Mouse (Mus musculus) hindbrain, embryonic 10.5 days (tissue): Measurements from ENCODE around the gene Runx2. TPM values are rescaled to one million over a fixed set of nuclear protein-coding genes. Genes with fewer than 3 reads are reported as not detected.

ENCODE experiments used
- DNase-seq: peaks from one replicate; pipeline ENCODE4 v3.0.0-alpha.2; 2017; ENCODE audit warnings: low spot score
- H3K27ac ChIP-seq: fragments of 300-500 bp; sonication (generic); 2 replicates; pipeline ENCODE4 v1.5.1; 2016; ENCODE audit warnings: mild to moderate bottlenecking, moderate library complexity
- H3K27me3 ChIP-seq: fragments of 300-500 bp; sonication (generic); 2 replicates; pipeline ENCODE4 v1.6.1; 2016; ENCODE audit warnings: mild to moderate bottlenecking; ENCODE audit not compliant: poor library complexity, insufficient read depth, severe bottlenecking
- H3K36me3 ChIP-seq: fragments of 300-500 bp; sonication (generic); 2 replicates; pipeline ENCODE4 v1.6.1; 2016; ENCODE audit warnings: mild to moderate bottlenecking, moderate library complexity
- H3K4me1 ChIP-seq: fragments of 300-500 bp; sonication (generic); replicated peaks from 2 replicates; pipeline ENCODE4 v1.6.1; 2016; ENCODE audit warnings: mild to moderate bottlenecking
- H3K4me3 ChIP-seq: fragments of 300-500 bp; sonication (generic); 2 replicates; pipeline ENCODE4 v1.5.1; 2016; ENCODE audit warnings: mild to moderate bottlenecking, moderate library complexity
- H3K9me3 ChIP-seq: fragments of 300-500 bp; sonication (generic); 2 replicates; pipeline ENCODE4 v1.6.1; 2016; ENCODE audit warnings: mild to moderate bottlenecking, moderate library complexity
- WGBS: fragments of 180-500 bp; shearing (Covaris S2); methylation state at CpG from one replicate; pipeline ENCODE4 v1.1.7; 2016; 5-methylcytosine and 5-hydroxymethylcytosine counted together
- polyA plus RNA-seq: library from polyadenylated mRNA; unstranded; fragments of >200 nt; fragmentation: Nextera tagmentation; extraction: Ambion mirVana; gene quantifications from 2 replicates; pipeline ENCODE4 v1.2.1, GENCODE M21; 2016

The Runx2 gene
- polyA plus RNA-seq, 1 experiment from 2014 or later: 0.52 TPM

DNA sequence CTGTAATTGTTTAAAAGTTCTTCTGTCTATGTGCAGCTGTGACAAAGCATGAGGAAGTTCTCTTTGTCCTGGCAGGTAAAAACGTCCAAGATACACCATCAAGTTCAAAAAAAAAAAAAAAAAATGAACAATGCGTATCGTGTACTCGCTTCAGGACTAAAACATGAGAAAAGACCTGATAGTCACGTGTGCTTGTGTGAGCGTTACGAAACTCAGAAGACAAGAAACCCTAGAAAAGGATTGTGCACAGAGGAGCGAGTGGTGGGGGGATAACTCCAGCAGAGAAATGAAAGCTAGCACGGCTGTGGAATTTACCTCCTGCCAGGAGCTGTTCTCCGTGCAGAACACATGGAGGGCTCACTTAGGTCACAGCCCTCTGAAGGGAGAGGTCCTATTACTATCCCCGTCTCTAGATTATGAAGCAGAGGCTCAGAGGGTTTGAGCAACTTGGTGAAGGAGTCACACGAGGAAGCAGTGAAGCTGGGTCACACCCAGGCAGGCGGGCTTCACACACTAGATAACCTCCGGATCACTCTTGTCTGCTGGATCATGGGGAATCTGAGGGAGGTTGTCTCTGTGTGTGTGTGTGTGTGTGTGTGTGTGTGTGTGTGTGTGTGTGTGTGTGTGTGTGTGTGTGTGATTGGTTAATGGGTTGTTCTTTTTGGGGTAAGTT is 269.3 kb downstream of the Runx2 start:
- H3K4me3 ChIP-seq: no peak overlapping the region
- no peak overlapping the region for H3K27ac ChIP-seq
- 46% methylated on average over 14 of the region's 14 CpGs for WGBS
- H3K36me3 ChIP-seq: no peaks in the 10 kb centered on the region
- no peak for DNase-seq
- H3K4me1 ChIP-seq: peaks cover 5% of the 10 kb centered on the region; the same call in 1 of the 2 replicates
- H3K9me3 ChIP-seq: no peaks in the 10 kb centered on the region
- H3K27me3 ChIP-seq: no peaks in the 10 kb centered on the region

DNA sequence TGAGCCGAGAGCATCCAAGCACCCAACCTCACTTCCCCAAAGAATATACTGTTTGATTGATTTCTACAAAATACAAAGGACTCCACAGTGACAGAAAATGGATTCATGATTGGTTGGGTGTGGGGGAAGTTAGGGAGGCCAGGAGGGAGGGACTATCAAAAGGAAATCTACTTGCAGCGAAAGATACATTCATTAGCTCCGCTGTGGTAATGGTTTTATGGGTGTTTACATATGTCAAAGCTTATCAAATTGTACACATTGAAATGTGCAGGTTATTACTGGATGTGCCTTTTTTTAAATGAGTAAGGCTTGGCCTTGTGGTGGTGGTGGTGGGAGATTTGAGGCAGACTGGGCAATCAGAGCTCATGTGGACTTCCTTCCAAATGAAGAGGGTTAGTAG is 271.9 kb downstream of the Runx2 start:
- no peak overlapping the region for H3K27ac ChIP-seq
- H3K27me3 ChIP-seq: no peaks in the 10 kb centered on the region
- H3K36me3 ChIP-seq: no peaks in the 10 kb centered on the region
- 93% methylated on average over 3 of the region's 3 CpGs for WGBS
- H3K4me3 ChIP-seq: no peak overlapping the region
- H3K4me1 ChIP-seq: peaks cover 6% of the 10 kb centered on the region; the same call in 1 of the 2 replicates
- DNase-seq: no peak
- H3K9me3 ChIP-seq: no peaks in the 10 kb centered on the region

DNA sequence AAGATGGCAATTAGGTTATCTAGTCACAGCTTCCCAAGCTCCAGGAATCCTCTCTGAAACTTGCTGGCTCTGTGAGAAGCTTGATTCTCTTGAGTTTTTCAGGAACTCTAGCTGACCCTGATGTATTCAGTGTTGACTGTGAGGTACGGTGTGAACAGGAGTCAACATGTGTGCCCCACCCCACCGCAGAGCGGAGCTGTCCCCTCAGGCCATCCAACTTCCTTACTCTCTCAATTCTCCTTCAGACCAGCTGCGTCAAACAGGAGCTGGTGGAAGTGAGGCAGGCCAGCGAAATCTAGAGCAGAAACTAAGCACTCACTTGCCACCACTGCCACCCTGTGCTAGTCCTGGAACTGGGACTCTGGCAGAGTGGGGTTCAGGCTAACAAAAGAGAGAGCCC is 273.9 kb downstream of the Runx2 start:
- Histone ChIP-seq H3K27me3 (no peaks in the 10 kb centered on the region), H3K4me3 (no peak overlapping the region), H3K27ac (no peak overlapping the region), H3K4me1 (peaks cover 5% of the 10 kb centered on the region; the same call in 1 of the 2 replicates), H3K36me3 (no peaks in the 10 kb centered on the region), H3K9me3 (no peaks in the 10 kb centered on the region)
- DNase-seq: no peak
- 60% methylated on average over 5 of the region's 5 CpGs for WGBS

DNA sequence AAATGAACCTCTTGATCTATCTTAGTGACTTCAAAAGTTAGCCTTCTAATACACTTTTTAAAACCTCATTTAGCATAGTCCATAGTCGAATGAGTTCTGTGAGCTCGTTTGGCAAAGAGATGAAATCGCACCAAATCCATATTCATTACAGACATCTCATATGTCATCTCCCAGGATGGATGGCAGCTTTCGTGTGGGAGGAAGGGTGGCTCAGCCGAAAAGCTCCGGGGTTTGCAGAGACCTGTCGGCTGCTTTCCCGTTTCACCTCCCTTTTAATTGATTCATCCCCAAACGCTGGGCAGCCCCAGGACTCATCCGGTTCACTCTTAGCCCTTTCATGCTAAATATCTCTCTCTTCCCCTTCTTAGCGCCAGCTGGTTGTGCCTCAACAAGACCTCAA is 275.7 kb downstream of the Runx2 start:
- no peak overlapping the region for H3K4me3 ChIP-seq
- no peak for DNase-seq
- H3K27ac ChIP-seq: no peak overlapping the region
- WGBS: 79% methylated on average over 11 of the region's 11 CpGs
- no peaks in the 10 kb centered on the region for H3K27me3 ChIP-seq
- no peaks in the 10 kb centered on the region for H3K9me3 ChIP-seq
- 0 out of 2 replicates have a peak, but pooled peaks cover 5% of the 10 kb centered on the region for H3K4me1 ChIP-seq
- no peaks in the 10 kb centered on the region for H3K36me3 ChIP-seq

DNA sequence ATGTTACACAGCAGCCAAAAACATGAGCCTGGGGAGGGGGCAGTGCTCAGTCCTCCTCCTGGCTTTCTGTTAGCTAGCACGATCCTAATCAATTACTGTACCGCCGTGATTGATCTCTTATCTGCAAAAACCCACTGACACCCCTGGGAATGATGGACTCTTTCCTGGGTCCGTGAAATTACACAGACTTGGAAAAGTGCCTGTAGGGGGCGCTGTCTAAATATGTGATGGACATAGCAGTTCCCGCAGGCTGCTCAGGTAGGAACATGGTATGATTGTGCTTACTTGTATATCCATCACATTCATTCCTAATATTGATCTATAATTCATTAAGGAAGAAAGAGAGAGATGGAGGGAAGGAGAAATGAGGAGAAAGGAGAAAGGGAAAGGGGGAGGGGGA is 284.6 kb downstream of the Runx2 start:
- DNase-seq: no peak
- Histone ChIP-seq H3K27ac (no peak overlapping the region), H3K36me3 (no peaks in the 10 kb centered on the region), H3K4me3 (no peak overlapping the region), H3K4me1 (no peaks in the 10 kb centered on the region), H3K9me3 (no peaks in the 10 kb centered on the region), H3K27me3 (no peaks in the 10 kb centered on the region)
- WGBS: 80% methylated on average over 6 of the region's 6 CpGs

DNA sequence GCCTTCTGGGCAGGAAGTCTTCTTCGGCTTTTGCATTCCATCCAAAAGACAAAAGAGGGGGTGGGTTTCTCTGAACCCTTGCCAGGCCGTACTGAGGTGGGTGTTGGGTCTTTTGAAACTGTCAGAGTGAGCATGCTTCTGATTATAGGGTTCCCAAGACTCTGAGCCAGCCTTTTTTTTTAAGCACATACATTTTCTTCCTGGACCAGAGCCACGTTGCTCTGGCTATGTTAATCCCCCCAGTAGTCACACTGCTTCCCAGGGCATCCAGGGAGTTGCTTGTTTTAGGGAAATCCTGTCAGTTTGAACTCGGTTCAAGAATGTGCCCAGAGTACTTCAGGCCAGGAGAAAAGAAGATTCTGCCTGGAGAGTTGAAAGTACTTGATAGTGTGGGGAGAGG is 286.0 kb downstream of the Runx2 start:
- DNase-seq: no peak
- Histone ChIP-seq H3K27me3 (no peaks in the 10 kb centered on the region), H3K4me3 (no peak overlapping the region), H3K27ac (no peak overlapping the region), H3K36me3 (no peaks in the 10 kb centered on the region), H3K9me3 (no peaks in the 10 kb centered on the region), H3K4me1 (no peaks in the 10 kb centered on the region)
- 54% methylated on average over 4 of the region's 4 CpGs for WGBS

DNA sequence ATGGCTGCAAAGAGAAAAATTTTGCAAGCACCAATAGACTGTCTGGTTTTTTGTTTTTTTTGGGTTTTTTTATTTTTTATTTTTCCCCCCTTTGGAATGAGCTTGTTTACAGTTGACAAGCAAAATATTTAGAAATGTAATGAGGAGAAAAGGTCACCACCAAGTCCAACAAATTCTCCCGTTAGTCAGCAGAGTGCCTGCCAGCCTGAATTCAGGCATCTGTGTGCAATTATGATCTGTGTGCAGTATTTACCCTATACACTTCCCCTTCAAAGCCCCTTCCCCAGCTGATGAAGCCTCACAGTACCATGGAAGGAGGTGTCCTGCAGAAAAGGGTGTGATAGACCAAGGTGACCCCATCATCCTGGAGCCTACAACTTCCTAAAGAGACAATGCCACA is 290.5 kb downstream of the Runx2 start:
- H3K36me3 ChIP-seq: no peaks in the 10 kb centered on the region
- H3K9me3 ChIP-seq: no peaks in the 10 kb centered on the region
- no peak for DNase-seq
- no peak overlapping the region for H3K27ac ChIP-seq
- no peaks in the 10 kb centered on the region for H3K4me1 ChIP-seq
- 60% methylated on average over 1 of the region's 1 CpGs for WGBS
- no peak overlapping the region for H3K4me3 ChIP-seq
- 0 out of 2 replicates have a peak, but pooled peaks cover 2% of the 10 kb centered on the region for H3K27me3 ChIP-seq

DNA sequence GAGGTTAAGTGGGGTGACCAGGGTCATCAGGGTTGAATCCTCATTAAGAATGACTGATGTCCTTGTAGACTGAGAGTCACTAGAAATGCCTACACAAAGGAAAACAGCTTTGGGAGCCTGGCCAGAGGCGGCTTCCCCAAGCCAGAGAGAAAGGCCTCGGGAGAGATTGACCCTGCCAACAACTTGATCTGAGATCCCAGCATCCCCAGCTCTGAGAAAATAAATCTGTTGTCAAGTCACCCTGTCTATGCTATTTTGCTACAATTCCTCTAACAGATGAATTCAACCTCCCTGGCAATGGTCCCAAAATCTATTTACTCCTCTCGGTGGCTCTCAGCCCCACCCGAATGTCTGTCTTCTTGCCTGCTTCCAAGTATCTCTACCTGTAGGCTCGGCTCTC is 291.7 kb downstream of the Runx2 start:
- Histone ChIP-seq H3K36me3 (no peaks in the 10 kb centered on the region), H3K4me1 (no peaks in the 10 kb centered on the region), H3K27me3 (0 out of 2 replicates have a peak, but pooled peaks cover 2% of the 10 kb centered on the region), H3K4me3 (no peak overlapping the region), H3K27ac (no peak overlapping the region), H3K9me3 (no peaks in the 10 kb centered on the region)
- DNase-seq: no peak
- 82% methylated on average over 5 of the region's 5 CpGs for WGBS

DNA sequence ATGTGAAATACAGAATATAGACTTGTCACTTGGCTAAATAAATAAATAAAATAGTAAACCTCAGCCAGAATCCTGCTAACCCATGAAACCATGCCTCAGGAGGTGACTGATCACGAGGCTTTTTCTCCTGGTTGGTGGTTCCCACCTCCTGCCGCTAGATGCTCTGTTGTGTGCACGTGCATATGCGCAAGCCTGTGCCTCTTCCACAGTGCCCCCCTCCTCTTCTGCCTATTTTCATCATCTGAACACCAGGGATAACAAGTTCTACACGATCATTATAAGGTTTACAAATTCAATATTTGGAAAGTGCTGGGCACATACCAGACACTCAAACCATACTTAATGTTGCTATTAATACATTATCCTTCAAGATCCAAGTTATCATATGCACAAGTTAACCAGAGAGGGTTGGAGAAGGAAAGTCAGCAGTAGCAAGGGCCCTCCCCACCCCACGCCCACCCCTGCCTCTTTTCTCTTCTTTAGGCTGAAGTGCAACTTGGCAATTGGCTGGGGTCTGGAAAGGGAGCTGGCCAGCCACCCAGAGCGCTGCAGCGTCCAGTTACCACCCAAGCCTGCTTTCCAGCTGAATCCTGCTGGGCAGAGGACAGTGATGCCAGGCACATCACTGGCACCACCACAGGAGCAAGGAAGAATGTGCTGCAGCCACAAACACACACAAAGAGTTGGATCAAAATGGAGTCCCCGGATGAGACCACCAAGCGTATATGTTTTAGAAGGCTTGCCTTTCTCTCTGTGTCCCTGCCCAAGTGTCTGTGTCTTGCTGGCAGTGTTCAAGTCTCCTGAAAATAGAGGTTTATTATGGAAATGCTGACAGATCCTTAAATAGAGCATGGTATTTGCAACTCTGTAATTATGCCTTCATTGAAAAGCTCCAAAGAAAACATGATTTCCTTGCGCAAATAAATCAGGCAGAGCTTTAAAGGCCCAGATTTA is 294.2 kb downstream of the Runx2 start:
- Histone ChIP-seq H3K27ac (no peak overlapping the region), H3K4me1 (no peaks in the 10 kb centered on the region), H3K36me3 (no peaks in the 10 kb centered on the region), H3K4me3 (no peak overlapping the region), H3K9me3 (no peaks in the 10 kb centered on the region), H3K27me3 (0 out of 2 replicates have a peak, but pooled peaks cover 2% of the 10 kb centered on the region)
- DNase-seq: no peak
- WGBS: 78% methylated on average over 11 of the region's 11 CpGs

DNA sequence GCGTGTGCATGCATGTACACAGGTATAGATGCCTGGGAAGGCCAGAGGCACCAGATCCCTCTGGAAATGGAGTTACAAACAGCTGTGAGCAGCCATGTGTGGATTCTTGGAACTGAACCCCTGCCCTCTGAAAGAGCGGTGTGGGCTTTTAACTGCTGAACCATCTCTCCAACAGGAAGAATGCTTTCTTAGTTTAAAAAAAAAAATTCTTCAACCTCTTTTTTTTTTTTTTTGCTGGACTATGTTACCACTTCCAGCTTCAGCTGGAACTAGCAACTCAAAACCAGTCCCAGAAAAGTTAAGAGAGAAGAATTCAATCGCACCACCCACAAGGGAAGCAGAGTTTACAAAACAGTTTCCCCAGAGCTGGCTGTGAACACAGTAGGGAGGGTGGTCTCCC is 295.2 kb downstream of the Runx2 start:
- Histone ChIP-seq H3K36me3 (no peaks in the 10 kb centered on the region), H3K9me3 (no peaks in the 10 kb centered on the region), H3K4me1 (no peaks in the 10 kb centered on the region), H3K27ac (no peak overlapping the region), H3K4me3 (no peak overlapping the region), H3K27me3 (0 out of 2 replicates have a peak, but pooled peaks cover 2% of the 10 kb centered on the region)
- no peak for DNase-seq
- WGBS: 80% methylated on average over 3 of the region's 3 CpGs

DNA sequence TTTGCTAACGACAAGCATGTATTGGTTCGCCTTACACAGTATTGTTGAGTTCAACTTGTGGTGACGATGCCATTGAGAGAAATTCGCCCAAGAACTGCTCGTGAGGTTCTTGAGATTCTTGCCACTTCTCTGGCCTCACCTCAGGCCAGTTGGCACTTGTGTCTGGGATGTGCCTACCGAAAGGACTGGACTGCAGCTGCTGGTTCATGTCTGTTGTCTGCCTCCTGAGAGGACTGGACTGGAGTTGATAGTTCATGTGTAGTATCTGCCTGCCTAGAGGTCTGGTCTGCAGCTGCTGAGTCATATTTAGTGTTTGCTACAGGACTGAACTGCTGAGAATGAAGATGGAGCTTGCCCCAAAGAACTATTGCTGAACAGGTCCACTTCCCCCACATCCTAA is 296.4 kb downstream of the Runx2 start:
- 97% methylated on average over 6 of the region's 6 CpGs for WGBS
- H3K36me3 ChIP-seq: no peaks in the 10 kb centered on the region

DNA sequence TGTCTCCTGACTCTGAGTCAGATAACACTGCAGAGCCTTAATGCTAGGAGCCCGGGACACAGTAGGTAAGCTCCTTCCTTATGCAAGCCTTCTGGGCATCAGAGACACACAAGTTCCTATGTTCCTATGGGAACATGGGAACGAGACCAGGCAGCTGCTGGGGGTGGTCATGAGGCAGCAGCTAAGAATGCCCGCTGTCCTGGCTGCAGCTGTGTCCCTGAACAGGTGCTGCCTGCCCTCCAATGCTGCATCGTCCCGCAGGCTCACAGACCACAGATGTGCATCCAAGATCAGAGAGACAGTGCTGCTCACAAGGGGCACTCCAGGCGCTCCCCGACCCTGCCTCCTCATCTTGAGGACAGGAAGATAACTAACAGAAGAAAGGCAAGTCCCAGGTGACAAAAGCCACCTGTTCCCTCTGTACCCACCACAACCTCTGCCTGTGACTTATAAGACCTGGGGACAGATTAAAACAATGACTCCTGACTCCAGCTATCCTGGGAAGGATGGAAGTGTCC is 306.3 kb downstream of the Runx2 start:
- Histone ChIP-seq H3K9me3 (no peaks in the 10 kb centered on the region), H3K4me3 (no peak overlapping the region), H3K27me3 (peaks cover 9% of the 10 kb centered on the region; the same call in 1 of the 2 replicates), H3K36me3 (no peaks in the 10 kb centered on the region), H3K4me1 (peaks cover 23% of the 10 kb centered on the region), H3K27ac (no peak overlapping the region)
- 71% methylated on average over 7 of the region's 7 CpGs for WGBS
- no peak for DNase-seq

More for the DNA sequence above, 296.4 kb downstream of the Runx2 start:
- DNase-seq: no peak
- no peak overlapping the region for H3K27ac ChIP-seq
- H3K4me3 ChIP-seq: no peak overlapping the region
- 0 out of 2 replicates have a peak, but pooled peaks cover 2% of the 10 kb centered on the region for H3K27me3 ChIP-seq
- H3K4me1 ChIP-seq: no peaks in the 10 kb centered on the region
- no peaks in the 10 kb centered on the region for H3K9me3 ChIP-seq

DNA sequence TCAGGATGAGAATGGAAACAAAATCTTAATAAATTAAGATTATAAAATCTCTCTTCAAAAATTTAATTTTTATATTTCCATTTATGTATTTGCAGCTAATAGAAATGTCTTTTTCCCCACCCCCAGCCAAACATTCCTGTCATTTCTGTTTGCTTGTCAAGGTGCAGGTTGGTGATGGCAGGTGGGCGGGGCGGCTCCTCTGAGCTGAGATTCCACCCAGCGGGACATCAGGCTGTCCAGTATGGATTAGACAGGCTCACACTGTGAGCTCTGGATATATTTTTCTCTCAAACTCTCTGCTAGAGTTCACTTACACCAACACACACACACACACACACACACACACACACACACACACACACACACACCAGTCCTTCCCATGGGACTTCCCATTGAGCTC is 306.9 kb downstream of the Runx2 start:
- DNase-seq: no peak
- Histone ChIP-seq H3K27ac (no peak overlapping the region), H3K36me3 (no peaks in the 10 kb centered on the region), H3K4me1 (peaks cover 23% of the 10 kb centered on the region), H3K4me3 (no peak overlapping the region), H3K27me3 (peaks cover 9% of the 10 kb centered on the region; the same call in 1 of the 2 replicates), H3K9me3 (no peaks in the 10 kb centered on the region)
- 75% methylated on average over 3 of the region's 3 CpGs for WGBS
